Mouse (Mus musculus): ENCODE measurements at regions not wholly inside any gene's neighbourhood (a gene's known extent, or its start where the extent isn't known, plus 50 kb on each side); places are given as distances from the start of the nearest gene placed in this dataset.

GRCm38 (mm10) chr1:149760440-149760839, 200.7 kb downstream of the Pla2g4a start:
- 50% methylated on average over 2 of the region's 2 CpGs for WGBS
- Histone ChIP-seq H3K27ac (replicated peaks; ENCODE audit: insufficient read depth, low read depth, low read length) (no peak overlapping the region), H3K79me2 (ENCODE audit: control insufficient read depth, insufficient read depth, low read length) (no peaks in the 10 kb centered on the region), H3K4me3 (ENCODE audit: insufficient read depth, low read depth, low read length) (no peak overlapping the region), H3K4me1 (ENCODE audit: control insufficient read depth, insufficient read depth, low read length) (no peaks in the 10 kb centered on the region), H3K36me3 (ENCODE audit: control insufficient read depth, insufficient read depth, low read length) (no peaks in the 10 kb centered on the region), H3K9ac (ENCODE audit: low read depth, low read length) (no peak overlapping the region), H3K27me3 (ENCODE audit: control insufficient read depth, insufficient read depth, low read length) (no peaks in the 10 kb centered on the region)
- DNase-seq (ENCODE audit: extremely low read depth, low read depth, low spot score) = no peak
- TF ChIP-seq CTCF (IDR thresholded peaks at IDR 0.05; ENCODE audit: low read depth, low read length) (no peak), POLR2A (IDR thresholded peaks at IDR 0.05; ENCODE audit: extremely low read depth, insufficient read depth, low read length) (no peak)

GRCm38 (mm10) chr1:149758783-149759132, 202.3 kb downstream of the Pla2g4a start:
- H3K4me1 ChIP-seq (ENCODE audit: control insufficient read depth, insufficient read depth, low read length) = no peaks in the 10 kb centered on the region
- H3K36me3 ChIP-seq (ENCODE audit: control insufficient read depth, insufficient read depth, low read length) = no peaks in the 10 kb centered on the region
- H3K27ac ChIP-seq (replicated peaks; ENCODE audit: insufficient read depth, low read depth, low read length) = no peak overlapping the region
- WGBS = 78% methylated on average over 2 of the region's 2 CpGs
- DNase-seq (ENCODE audit: extremely low read depth, low read depth, low spot score) = no peak
- H3K9ac ChIP-seq (ENCODE audit: low read depth, low read length) = no peak overlapping the region
- H3K4me3 ChIP-seq (ENCODE audit: insufficient read depth, low read depth, low read length) = no peak overlapping the region
- H3K27me3 ChIP-seq (ENCODE audit: control insufficient read depth, insufficient read depth, low read length) = no peaks in the 10 kb centered on the region
- H3K79me2 ChIP-seq (ENCODE audit: control insufficient read depth, insufficient read depth, low read length) = no peaks in the 10 kb centered on the region
- TF ChIP-seq CTCF (IDR thresholded peaks at IDR 0.05; ENCODE audit: low read depth, low read length) = no peak
- no peak for TF ChIP-seq POLR2A (IDR thresholded peaks at IDR 0.05; ENCODE audit: extremely low read depth, insufficient read depth, low read length)

GRCm38 (mm10) chr1:149758092-149758782, 202.9 kb downstream of the Pla2g4a start:
- WGBS = 70% methylated on average over 1 of the region's 1 CpGs
- DNase-seq (ENCODE audit: extremely low read depth, low read depth, low spot score) = peak; percentile 53

GRCm38 (mm10) chr1:149753269-149754060, 207.6 kb downstream of the Pla2g4a start:
- Histone ChIP-seq H3K79me2 (ENCODE audit: control insufficient read depth, insufficient read depth, low read length) (no peaks in the 10 kb centered on the region), H3K27ac (replicated peaks; ENCODE audit: insufficient read depth, low read depth, low read length) (no peak overlapping the region), H3K36me3 (ENCODE audit: control insufficient read depth, insufficient read depth, low read length) (no peaks in the 10 kb centered on the region), H3K9ac (ENCODE audit: low read depth, low read length) (no peak overlapping the region), H3K4me3 (ENCODE audit: insufficient read depth, low read depth, low read length) (no peak overlapping the region), H3K27me3 (ENCODE audit: control insufficient read depth, insufficient read depth, low read length) (no peaks in the 10 kb centered on the region), H3K4me1 (ENCODE audit: control insufficient read depth, insufficient read depth, low read length) (no peaks in the 10 kb centered on the region)
- no peak for TF ChIP-seq POLR2A (IDR thresholded peaks at IDR 0.05; ENCODE audit: extremely low read depth, insufficient read depth, low read length)
- no peak for TF ChIP-seq CTCF (IDR thresholded peaks at IDR 0.05; ENCODE audit: low read depth, low read length)
- no peak for DNase-seq (ENCODE audit: extremely low read depth, low read depth, low spot score)
- 70% methylated on average over 7 of the region's 7 CpGs for WGBS

More at GRCm38 (mm10) chr1:149758092-149758782, 202.9 kb downstream of the Pla2g4a start:
- H3K27me3 ChIP-seq (ENCODE audit: control insufficient read depth, insufficient read depth, low read length) = no peaks in the 10 kb centered on the region
- H3K27ac ChIP-seq (replicated peaks; ENCODE audit: insufficient read depth, low read depth, low read length) = no peak overlapping the region
- no peak overlapping the region for H3K4me3 ChIP-seq (ENCODE audit: insufficient read depth, low read depth, low read length)
- H3K36me3 ChIP-seq (ENCODE audit: control insufficient read depth, insufficient read depth, low read length) = no peaks in the 10 kb centered on the region
- no peaks in the 10 kb centered on the region for H3K79me2 ChIP-seq (ENCODE audit: control insufficient read depth, insufficient read depth, low read length)
- TF ChIP-seq CTCF (IDR thresholded peaks at IDR 0.05; ENCODE audit: low read depth, low read length) (peak; percentile 50), POLR2A (IDR thresholded peaks at IDR 0.05; ENCODE audit: extremely low read depth, insufficient read depth, low read length) (no peak)
- H3K4me1 ChIP-seq (ENCODE audit: control insufficient read depth, insufficient read depth, low read length) = no peaks in the 10 kb centered on the region
- H3K9ac ChIP-seq (ENCODE audit: low read depth, low read length) = no peak overlapping the region

- DNase-seq (ENCODE audit: extremely low read depth, low read depth, low spot score) = no peak
- TF ChIP-seq POLR2A (IDR thresholded peaks at IDR 0.05; ENCODE audit: extremely low read depth, insufficient read depth, low read length) = no peak
- TF ChIP-seq CTCF (IDR thresholded peaks at IDR 0.05; ENCODE audit: low read depth, low read length) = no peak
- Histone ChIP-seq H3K4me3 (ENCODE audit: insufficient read depth, low read depth, low read length) (no peak overlapping the region), H3K27ac (replicated peaks; ENCODE audit: insufficient read depth, low read depth, low read length) (no peak overlapping the region), H3K9ac (ENCODE audit: low read depth, low read length) (no peak overlapping the region), H3K27me3 (ENCODE audit: control insufficient read depth, insufficient read depth, low read length) (no peaks in the 10 kb centered on the region), H3K79me2 (ENCODE audit: control insufficient read depth, insufficient read depth, low read length) (no peaks in the 10 kb centered on the region), H3K4me1 (ENCODE audit: control insufficient read depth, insufficient read depth, low read length) (no peaks in the 10 kb centered on the region), H3K36me3 (ENCODE audit: control insufficient read depth, insufficient read depth, low read length) (no peaks in the 10 kb centered on the region)
- 73% methylated on average over 2 of the region's 2 CpGs for WGBS
Observed at GRCm38 (mm10) chr1:149749405-149749804, 211.7 kb downstream of the Pla2g4a start.

- 74% methylated on average over 3 of the region's 3 CpGs for WGBS
- Histone ChIP-seq H3K4me3 (ENCODE audit: insufficient read depth, low read depth, low read length) (no peak overlapping the region), H3K27ac (replicated peaks; ENCODE audit: insufficient read depth, low read depth, low read length) (no peak overlapping the region), H3K9ac (ENCODE audit: low read depth, low read length) (no peak overlapping the region), H3K79me2 (ENCODE audit: control insufficient read depth, insufficient read depth, low read length) (no peaks in the 10 kb centered on the region), H3K27me3 (ENCODE audit: control insufficient read depth, insufficient read depth, low read length) (no peaks in the 10 kb centered on the region), H3K36me3 (ENCODE audit: control insufficient read depth, insufficient read depth, low read length) (no peaks in the 10 kb centered on the region), H3K4me1 (ENCODE audit: control insufficient read depth, insufficient read depth, low read length) (no peaks in the 10 kb centered on the region)
- TF ChIP-seq POLR2A (IDR thresholded peaks at IDR 0.05; ENCODE audit: extremely low read depth, insufficient read depth, low read length) (no peak), CTCF (IDR thresholded peaks at IDR 0.05; ENCODE audit: low read depth, low read length) (no peak)
- no peak for DNase-seq (ENCODE audit: extremely low read depth, low read depth, low spot score)
Observed at GRCm38 (mm10) chr1:149738959-149739358, 222.1 kb downstream of the Pla2g4a start.
